Mouse (Mus musculus) layer of hippocampus, adult 8-10 months (tissue): ENCODE results near the gene Olfr1458. TPM values are rescaled to one million over a fixed set of nuclear protein-coding genes. Genes with fewer than 3 reads are reported as not detected.

ENCODE experiments used
- DNase-seq, 2 experiments: peaks; one replicate each; pipeline ENCODE4 v3.0.0; 2022; ENCODE audit warnings: low spot score in 2 of 2
- total RNA-seq, 4 experiments: library from RNA; stranded (reverse); gene quantifications; 2 replicates each; pipeline ENCODE4 v1.2.4; 2022

Gene Olfr1458
- not detected for total RNA-seq

DNA sequence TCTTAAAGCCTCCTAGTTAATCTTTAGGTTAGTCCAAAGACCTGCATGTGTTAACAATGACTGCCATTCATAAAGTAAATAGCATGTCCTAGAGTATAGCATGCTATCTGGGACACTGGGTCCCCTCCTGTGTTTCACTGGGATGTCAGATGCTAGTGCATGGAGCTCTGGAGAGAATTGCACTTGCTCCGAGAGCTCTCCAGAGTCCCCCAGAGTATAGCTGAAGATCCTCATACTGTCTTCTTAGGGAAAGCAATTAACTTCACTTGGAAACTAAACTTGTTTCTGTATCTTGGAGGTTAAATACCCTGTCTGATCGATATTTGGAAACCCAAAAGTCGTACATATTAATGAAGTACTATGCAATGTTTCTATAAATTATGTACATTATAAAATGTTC, at the start of gene Olfr1458:
Olfr1458 (minus strand) TSS at position 101 of the 400 bp plus-strand sequence.
- no peak for DNase-seq

DNA sequence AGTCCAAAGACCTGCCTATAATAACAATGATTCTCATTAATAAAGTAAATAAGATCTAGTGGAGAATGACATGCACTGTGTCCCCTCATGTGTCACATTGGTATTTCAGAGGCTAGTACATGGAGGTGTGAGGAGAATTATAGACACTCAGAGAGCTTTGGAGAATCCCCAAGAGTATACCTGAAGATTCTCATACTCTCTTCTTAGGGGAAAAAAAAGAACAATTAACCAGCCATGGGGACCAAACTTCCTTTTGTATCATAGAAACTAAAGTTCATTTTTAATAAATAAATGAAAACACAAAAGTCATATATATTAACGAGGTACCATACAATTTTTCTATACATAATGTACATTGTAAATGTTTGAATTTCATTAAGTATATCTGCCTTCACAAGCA, 42.9 kb upstream of the Olfr1458 start, which contains the start of gene Olfr1459:
Olfr1459 (minus strand) TSS at position 101 of the 400 bp plus-strand sequence.
- DNase-seq = no peak

DNA sequence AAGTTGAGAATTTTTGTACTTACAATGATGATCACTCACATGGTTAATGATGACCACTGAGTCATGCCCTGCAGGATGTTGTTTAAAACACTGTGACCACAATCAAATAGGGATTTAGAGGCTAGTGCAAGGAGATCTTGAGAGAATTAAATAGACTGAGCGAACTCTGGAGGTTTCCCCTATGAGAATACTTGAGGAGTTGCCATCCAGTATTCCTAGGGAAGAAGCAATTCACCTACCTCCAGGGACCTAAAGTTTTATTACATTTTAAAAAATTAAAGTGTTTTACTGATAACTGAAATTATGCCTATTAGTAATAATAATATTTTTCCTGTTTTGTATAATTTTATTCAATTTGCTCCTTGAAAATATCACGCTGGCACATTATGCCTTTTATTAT, 8.8 kb downstream of the Olfr1458 start, which contains the start of gene Olfr1457:
Olfr1457 (minus strand) TSS at position 101 of the 400 bp plus-strand sequence.
- no peak for DNase-seq

DNA sequence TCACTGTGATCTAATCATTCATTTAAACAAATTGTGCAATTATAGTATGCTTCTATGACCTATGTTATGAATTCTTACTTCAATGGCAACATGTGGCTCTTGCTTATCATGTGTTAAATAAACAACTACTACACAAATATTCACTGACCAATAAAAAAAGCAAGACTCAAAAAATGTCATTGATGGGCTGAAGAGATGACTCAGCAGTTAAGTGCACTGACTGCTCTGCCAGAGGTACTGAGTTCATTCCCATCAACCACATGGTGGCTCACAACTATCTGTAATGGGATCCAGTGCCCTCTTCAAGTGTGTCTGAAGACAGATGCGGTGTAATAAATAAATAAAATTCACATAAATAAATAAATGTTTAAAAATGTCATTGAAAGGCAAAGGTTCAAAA, 12.7 kb downstream of the Olfr1458 start:
- no peak for DNase-seq

DNA sequence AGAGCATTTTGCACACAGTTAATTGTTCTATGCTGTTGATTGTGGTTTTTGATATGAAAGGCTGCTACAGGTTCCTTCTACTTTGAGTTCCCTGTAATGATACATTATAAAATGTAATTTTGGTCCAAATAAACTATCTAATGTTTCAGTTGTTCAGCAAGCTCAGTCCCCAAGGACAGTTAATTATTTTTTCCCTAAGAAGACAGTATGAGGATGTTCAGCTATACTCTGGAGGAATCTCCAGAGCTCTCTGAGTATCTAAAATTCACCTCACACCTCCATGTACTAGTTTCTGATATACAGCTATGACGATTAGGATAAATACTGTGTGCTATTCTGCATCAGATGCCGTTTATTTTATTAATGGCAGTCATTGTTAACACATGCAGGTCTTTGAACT, 46.3 kb downstream of the Olfr1458 start, which contains the start of gene Olfr1454:
Olfr1454 (plus strand) TSS at position 301 of the 400 bp plus-strand sequence.
- no peak for DNase-seq

Other genes starting within 250 kb of the Olfr1458 start
- not detected for gene Olfr1444, start 249.5 kb downstream of the Olfr1458 start, total RNA-seq
- gene Olfr1445, start 222.9 kb downstream of the Olfr1458 start, total RNA-seq = not detected
- not detected for gene Olfr1446, start 213.3 kb downstream of the Olfr1458 start, total RNA-seq
- gene Olfr1447, start 203.0 kb downstream of the Olfr1458 start, total RNA-seq = not detected
- gene Olfr1448, start 182.4 kb downstream of the Olfr1458 start, total RNA-seq = not detected
- not detected for gene Olfr1449, start 175.9 kb downstream of the Olfr1458 start, total RNA-seq
- not detected for gene Olfr1450, start 156.5 kb downstream of the Olfr1458 start, total RNA-seq
- gene Olfr1451, start 111.8 kb downstream of the Olfr1458 start, total RNA-seq = not detected
- not detected for gene Olfr1453, start 78.4 kb downstream of the Olfr1458 start, total RNA-seq
- gene Olfr1454, start 46.2 kb downstream of the Olfr1458 start, total RNA-seq = not detected
- gene Olfr1457, start 8.9 kb downstream of the Olfr1458 start, total RNA-seq = not detected
- gene Olfr1459, start 42.8 kb upstream of the Olfr1458 start, total RNA-seq = under 1 TPM; 0.09 to 0.27 (median 0.20) TPM
- not detected for gene Olfr1461, start 56.2 kb upstream of the Olfr1458 start, total RNA-seq
- gene Olfr1462, start 79.0 kb upstream of the Olfr1458 start, total RNA-seq = not detected
- gene Olfr1463, start 124.6 kb upstream of the Olfr1458 start, total RNA-seq = not detected
- gene Olfr1465, start 208.8 kb upstream of the Olfr1458 start, total RNA-seq = not detected
- not detected for gene Olfr1466, start 232.1 kb upstream of the Olfr1458 start, total RNA-seq